Mouse (Mus musculus): ENCODE data around the gene Ndufv1. TPM values are rescaled to one million over a fixed set of nuclear protein-coding genes. Genes with fewer than 3 reads are reported as not detected.

Gene Ndufv1
- polyA plus RNA-seq, 1 experiment: 170 TPM

DNA sequence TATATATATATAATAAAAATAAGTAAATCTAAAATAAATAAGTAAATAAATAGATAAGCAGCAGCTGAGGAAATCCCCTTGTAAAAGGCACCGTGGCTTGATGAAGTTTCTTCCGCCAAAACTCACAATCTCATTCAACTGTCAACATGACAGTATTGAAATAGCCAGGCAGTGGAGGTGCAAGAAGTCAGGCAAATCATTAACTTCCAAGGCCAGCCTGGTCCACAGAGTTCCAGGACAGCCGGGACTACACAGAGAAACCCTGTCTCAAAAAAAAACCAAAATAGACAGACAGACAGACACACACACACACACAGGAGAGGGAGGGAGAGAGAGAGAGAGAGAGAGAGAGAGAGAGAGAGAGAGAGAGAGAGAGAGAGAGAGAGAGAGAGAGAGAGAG lies 20.7 kb upstream of the Ndufv1 start:
- DNase-seq: no peak
- Histone ChIP-seq H3K27ac (ENCODE audit: control insufficient read depth, insufficient read depth, low read length) (no peak overlapping the region), H3K36me3 (ENCODE audit: control insufficient read depth, insufficient read depth, low read length) (no peaks in the 10 kb centered on the region), H3K4me3 (ENCODE audit: control insufficient read depth, insufficient read depth, low read length) (no peak overlapping the region), H3K4me1 (replicated peaks; ENCODE audit: control insufficient read depth, insufficient read depth, low read length) (peaks cover 12% of the 10 kb centered on the region), H3K27me3 (ENCODE audit: control insufficient read depth, insufficient read depth, low read length) (no peaks in the 10 kb centered on the region)
- WGBS: 90% methylated on average over 3 of the region's 3 CpGs
- TF ChIP-seq POLR2A (IDR thresholded peaks at IDR 0.05; ENCODE audit: control insufficient read depth, extremely low read depth, insufficient read depth, low read length, poor library complexity): no peak
- TF ChIP-seq CTCF (IDR thresholded peaks at IDR 0.05; ENCODE audit: borderline replicate concordance, control insufficient read depth, extremely low read depth, insufficient read depth, low read length, poor library complexity): no peak

DNA sequence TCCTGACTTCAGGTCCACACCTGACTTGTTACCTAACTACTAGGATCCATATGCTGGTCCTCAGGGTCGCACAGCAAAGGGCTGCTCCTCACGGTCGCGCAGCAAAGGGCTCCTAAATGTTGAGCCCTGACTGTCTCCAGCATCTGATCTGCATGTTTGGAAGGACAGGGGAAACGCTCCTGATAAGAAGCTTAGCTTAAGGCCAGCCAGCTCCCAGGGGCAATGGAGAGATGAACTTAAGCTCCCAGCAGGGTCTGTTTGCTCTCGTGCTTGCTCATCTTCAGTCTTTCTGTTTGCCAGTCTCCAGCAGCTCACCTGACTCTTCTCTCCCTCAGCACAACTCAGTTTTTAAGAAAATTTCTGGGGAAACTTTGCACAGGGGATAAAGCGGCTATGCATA lies 20.1 kb upstream of the Ndufv1 start:
- TF ChIP-seq CTCF (IDR thresholded peaks at IDR 0.05; ENCODE audit: borderline replicate concordance, control insufficient read depth, extremely low read depth, insufficient read depth, low read length, poor library complexity): no peak
- TF ChIP-seq POLR2A (IDR thresholded peaks at IDR 0.05; ENCODE audit: control insufficient read depth, extremely low read depth, insufficient read depth, low read length, poor library complexity): no peak
- no peak overlapping the region for H3K4me3 ChIP-seq (ENCODE audit: control insufficient read depth, insufficient read depth, low read length)
- H3K27me3 ChIP-seq (ENCODE audit: control insufficient read depth, insufficient read depth, low read length): no peaks in the 10 kb centered on the region
- H3K4me1 ChIP-seq (replicated peaks; ENCODE audit: control insufficient read depth, insufficient read depth, low read length): peaks cover 11% of the 10 kb centered on the region; the same call in 1 of the 2 replicates
- H3K36me3 ChIP-seq (ENCODE audit: control insufficient read depth, insufficient read depth, low read length): no peaks in the 10 kb centered on the region
- no peak overlapping the region for H3K27ac ChIP-seq (ENCODE audit: control insufficient read depth, insufficient read depth, low read length)
- WGBS: 89% methylated on average over 7 of the region's 7 CpGs
- no peak for DNase-seq

GRCm38 (mm10) chr19:4027576-4027975 lies 15.0 kb upstream of the Ndufv1 start:
- Histone ChIP-seq H3K27ac (ENCODE audit: control insufficient read depth, insufficient read depth, low read length) (no peak overlapping the region), H3K4me1 (replicated peaks; ENCODE audit: control insufficient read depth, insufficient read depth, low read length) (peaks cover 5% of the 10 kb centered on the region), H3K4me3 (ENCODE audit: control insufficient read depth, insufficient read depth, low read length) (no peak overlapping the region), H3K36me3 (ENCODE audit: control insufficient read depth, insufficient read depth, low read length) (no peaks in the 10 kb centered on the region), H3K27me3 (ENCODE audit: control insufficient read depth, insufficient read depth, low read length) (no peaks in the 10 kb centered on the region)
- DNase-seq: no peak
- TF ChIP-seq POLR2A (IDR thresholded peaks at IDR 0.05; ENCODE audit: control insufficient read depth, extremely low read depth, insufficient read depth, low read length, poor library complexity): no peak
- no peak for TF ChIP-seq CTCF (IDR thresholded peaks at IDR 0.05; ENCODE audit: borderline replicate concordance, control insufficient read depth, extremely low read depth, insufficient read depth, low read length, poor library complexity)

GRCm38 (mm10) chr19:4023185-4023584 lies 10.6 kb upstream of the Ndufv1 start:
- Histone ChIP-seq H3K4me1 (replicated peaks; ENCODE audit: control insufficient read depth, insufficient read depth, low read length) (peaks cover 8% of the 10 kb centered on the region), H3K4me3 (ENCODE audit: control insufficient read depth, insufficient read depth, low read length) (no peak overlapping the region), H3K36me3 (ENCODE audit: control insufficient read depth, insufficient read depth, low read length) (no peaks in the 10 kb centered on the region), H3K27ac (ENCODE audit: control insufficient read depth, insufficient read depth, low read length) (no peak overlapping the region), H3K27me3 (ENCODE audit: control insufficient read depth, insufficient read depth, low read length) (no peaks in the 10 kb centered on the region)
- 95% methylated on average over 7 of the region's 7 CpGs for WGBS
- TF ChIP-seq POLR2A (IDR thresholded peaks at IDR 0.05; ENCODE audit: control insufficient read depth, extremely low read depth, insufficient read depth, low read length, poor library complexity) (no peak), CTCF (IDR thresholded peaks at IDR 0.05; ENCODE audit: borderline replicate concordance, control insufficient read depth, extremely low read depth, insufficient read depth, low read length, poor library complexity) (no peak)
- no peak for DNase-seq

DNA sequence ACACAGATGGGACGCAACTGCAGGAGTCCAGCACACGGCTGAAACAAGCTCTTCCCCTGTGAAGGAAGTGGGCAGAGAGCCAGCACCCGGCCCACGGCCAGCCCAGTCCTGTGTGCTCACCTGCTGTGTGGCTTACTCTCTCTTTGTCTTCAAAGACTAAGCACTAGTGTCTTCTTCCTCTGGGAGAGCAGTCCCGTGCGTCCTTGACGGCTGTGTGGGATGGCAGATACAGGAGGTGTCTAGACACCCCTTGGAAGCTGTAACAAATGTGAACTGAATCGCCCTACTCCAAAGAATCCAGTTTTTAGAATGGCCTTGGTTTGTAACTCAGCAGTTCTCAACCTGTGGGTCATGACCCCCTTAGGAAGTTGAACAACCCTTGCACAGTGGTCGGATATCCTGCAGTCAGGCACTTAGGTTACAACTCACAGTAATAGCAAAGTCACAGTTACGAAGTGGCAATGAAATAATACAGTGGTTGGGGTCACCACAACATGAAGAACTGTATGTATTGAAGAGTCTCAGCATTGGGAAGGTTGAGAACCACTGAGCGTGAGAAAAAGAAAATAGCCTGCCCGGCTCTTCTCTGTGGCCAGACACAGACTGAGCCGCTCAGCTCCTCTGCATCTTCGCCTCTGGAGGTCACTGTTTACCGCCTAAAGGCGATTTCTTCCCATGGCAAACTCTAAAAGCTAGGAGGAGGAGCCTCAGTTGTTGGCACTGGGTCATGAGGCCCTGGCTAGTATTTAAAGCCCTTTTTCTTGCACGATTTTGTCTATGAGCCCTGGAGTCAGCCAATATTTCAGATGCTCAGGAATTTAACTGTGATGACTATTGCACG lies 6.4 kb upstream of the Ndufv1 start:
- H3K4me1 ChIP-seq (replicated peaks; ENCODE audit: control insufficient read depth, insufficient read depth, low read length): peaks cover 3% of the 10 kb centered on the region; the same call in 1 of the 2 replicates
- no peaks in the 10 kb centered on the region for H3K36me3 ChIP-seq (ENCODE audit: control insufficient read depth, insufficient read depth, low read length)
- 15% methylated on average over 18 of the region's 18 CpGs for WGBS
- no peak overlapping the region for H3K27ac ChIP-seq (ENCODE audit: control insufficient read depth, insufficient read depth, low read length)
- peak; percentile 56 for DNase-seq
- TF ChIP-seq CTCF (IDR thresholded peaks at IDR 0.05; ENCODE audit: borderline replicate concordance, control insufficient read depth, extremely low read depth, insufficient read depth, low read length, poor library complexity) (0 out of 2 replicates have a peak, but pooled peaks have one; percentile 32), POLR2A (IDR thresholded peaks at IDR 0.05; ENCODE audit: control insufficient read depth, extremely low read depth, insufficient read depth, low read length, poor library complexity) (no peak)
- H3K27me3 ChIP-seq (ENCODE audit: control insufficient read depth, insufficient read depth, low read length): no peaks in the 10 kb centered on the region
- H3K4me3 ChIP-seq (ENCODE audit: control insufficient read depth, insufficient read depth, low read length): no peak overlapping the region

DNA sequence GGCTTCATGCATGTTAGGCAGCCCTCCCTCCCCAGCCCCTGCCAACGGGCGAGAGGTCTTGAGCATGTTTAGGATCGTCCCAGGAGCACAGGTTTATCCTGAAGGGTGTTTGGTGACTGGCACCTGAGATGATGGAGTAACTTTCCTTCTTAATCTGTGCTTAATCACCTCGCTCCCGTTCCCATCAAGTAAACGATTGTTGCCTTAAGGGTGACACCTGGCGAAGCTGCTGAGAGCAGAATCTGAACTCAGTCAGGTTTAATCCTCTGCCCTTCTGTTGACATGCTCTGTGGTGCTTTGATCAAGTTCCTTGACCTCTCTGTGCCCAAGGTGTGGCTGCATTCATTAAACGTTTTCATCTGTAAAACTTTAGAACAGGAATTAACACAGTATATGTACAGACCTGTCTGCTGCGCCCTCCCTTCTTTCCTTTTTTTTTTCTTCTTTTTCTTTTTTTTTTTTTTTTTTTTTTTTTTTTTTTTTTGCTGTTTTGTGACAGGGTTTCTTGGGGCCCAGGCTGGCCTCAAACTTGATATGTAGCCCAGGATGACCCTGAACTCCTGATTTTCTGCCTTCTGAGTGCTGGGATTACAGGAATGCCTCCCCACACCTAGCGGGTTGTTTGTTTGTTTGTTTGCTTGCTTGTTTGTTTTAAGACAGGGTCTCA lies 5.4 kb upstream of the Ndufv1 start:
- WGBS: 89% methylated on average over 10 of the region's 10 CpGs
- H3K4me3 ChIP-seq (ENCODE audit: control insufficient read depth, insufficient read depth, low read length): no peak overlapping the region
- H3K27ac ChIP-seq (ENCODE audit: control insufficient read depth, insufficient read depth, low read length): no peak overlapping the region
- no peaks in the 10 kb centered on the region for H3K27me3 ChIP-seq (ENCODE audit: control insufficient read depth, insufficient read depth, low read length)
- no peaks in the 10 kb centered on the region for H3K36me3 ChIP-seq (ENCODE audit: control insufficient read depth, insufficient read depth, low read length)
- no peak for TF ChIP-seq POLR2A (IDR thresholded peaks at IDR 0.05; ENCODE audit: control insufficient read depth, extremely low read depth, insufficient read depth, low read length, poor library complexity)
- TF ChIP-seq CTCF (IDR thresholded peaks at IDR 0.05; ENCODE audit: borderline replicate concordance, control insufficient read depth, extremely low read depth, insufficient read depth, low read length, poor library complexity): no peak
- peaks cover 4% of the 10 kb centered on the region for H3K4me1 ChIP-seq (replicated peaks; ENCODE audit: control insufficient read depth, insufficient read depth, low read length)
- DNase-seq: no peak

Measured in thymus, adult 2 months (tissue).